Mouse (Mus musculus) frontal cortex, postnatal 25 days (tissue): ENCODE data around the gene Gm20852.
"Not testable (repeated sequence)": the region's sequence is repeated elsewhere in the genome, so short reads cannot be mapped to it uniquely, and the experiment has no call there.

Experiments
- DNase-seq, 2 experiments: peaks; one replicate each; pipeline ENCODE4 v3.0.0; 2022; ENCODE audit warnings: low spot score in 2 of 2

Gene Gm20852

DNA sequence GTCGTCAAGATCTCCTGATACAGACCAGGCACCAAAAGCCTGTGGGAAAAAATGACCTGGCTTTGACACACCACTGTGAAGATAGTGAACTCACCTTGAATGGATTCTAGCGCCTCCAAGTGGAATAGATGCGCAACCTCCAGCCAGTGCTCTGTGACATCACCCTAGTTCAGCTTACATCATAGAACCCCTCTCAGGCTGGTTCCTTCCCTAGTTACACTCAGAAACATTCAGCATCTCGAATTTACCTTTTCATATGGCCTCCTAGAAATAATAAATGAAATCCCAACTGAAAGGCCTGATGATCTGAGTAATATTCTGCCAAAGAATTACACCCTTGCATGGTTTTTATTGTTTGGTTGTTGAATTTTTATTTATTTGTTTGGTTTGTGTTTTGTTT, at the start of gene Gm20852:
TSS of gene Gm20852 (minus strand) at position 101 of the 400 bp plus-strand sequence.
- DNase-seq = not testable (repeated sequence)
